Comparison of ENCODE assay signal across 8 mouse cellular contexts in the genomic region with DNA sequence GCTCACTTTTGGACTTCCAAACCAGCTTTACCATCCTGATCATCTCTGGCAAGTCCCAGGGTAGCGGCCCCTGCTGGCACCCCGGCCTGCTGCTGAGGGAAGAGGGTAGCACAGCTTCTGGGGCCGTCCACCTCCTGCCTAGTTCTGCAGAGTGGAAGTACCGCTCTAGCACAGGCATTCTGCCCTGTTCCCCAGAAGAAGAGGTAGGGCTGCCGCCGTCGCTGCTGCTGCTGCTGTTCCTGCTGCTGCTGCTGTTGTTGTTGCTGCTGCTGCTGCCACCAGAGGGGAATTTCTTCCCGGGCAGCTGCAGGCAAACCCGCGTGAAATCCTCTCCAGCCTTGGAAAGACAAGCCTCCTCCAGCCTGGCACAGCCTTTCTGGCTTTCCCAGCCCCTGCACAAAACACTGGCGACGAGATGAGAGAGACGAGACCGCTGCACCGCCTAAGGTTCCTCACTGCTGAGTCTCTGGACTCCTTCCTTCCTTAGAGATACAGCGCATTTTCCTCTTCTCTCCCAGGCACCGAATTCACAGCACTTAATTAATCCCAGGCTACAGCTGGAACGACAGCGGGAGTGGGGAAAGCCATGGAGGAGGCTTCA.
A peak's percentile ranks its signal among the peaks of the same experiment; 100 is the strongest.
DNase-seq lines count a peak whose midpoint lies in the region; ATAC-seq and TF ChIP-seq lines count a peak whose summit lies in the region.

No protein-coding gene starts in this region.

- H3K9me3 ChIP-seq in forebrain, embryonic 12.5 days = no peaks in the 10 kb centered on the region
- H3K9me3 ChIP-seq in liver, embryonic 16.5 days (replicated peaks; ENCODE audit: control insufficient read depth, low read length) = no peaks in the 10 kb centered on the region
- H3K9me3 ChIP-seq in neural tube, embryonic 11.5 days (ENCODE audit: control insufficient read depth, low read length) = no peaks in the 10 kb centered on the region

- H3K27me3 ChIP-seq in cerebellum, adult 2 months (ENCODE audit: control insufficient read depth, insufficient read depth, low read length) = no peaks in the 10 kb centered on the region
- H3K27me3 ChIP-seq in forebrain, embryonic 12.5 days = peaks cover 12% of the 10 kb centered on the region; the same call in 1 of the 2 replicates
- no peaks in the 10 kb centered on the region for H3K27me3 ChIP-seq in liver, embryonic 16.5 days (ENCODE audit: control insufficient read depth, insufficient read depth, low read depth, low read length)
- H3K27me3 ChIP-seq in neural tube, embryonic 11.5 days (ENCODE audit: control insufficient read depth, insufficient read depth, low read length) = no peaks in the 10 kb centered on the region

- peak in 1 of 2 experiments; percentile 11 for DNase-seq in cerebellum, adult 2 months
- no peak for DNase-seq in cerebellum, adult 9-10 months
- peak; percentile 56 to 65 for DNase-seq in heart, postnatal 36 days
- DNase-seq in layer of hippocampus, adult 18-20 months (ENCODE audit: low spot score in 2 of 2) = peak; percentile 27 to 48
- DNase-seq in neural tube, embryonic 11.5 days (ENCODE audit: low spot score) = peak; percentile 63
- DNase-seq in testis, postnatal 10 days (ENCODE audit: low spot score) = peak; percentile 54

- H3K4me1 ChIP-seq in cerebellum, adult 2 months (ENCODE audit: control insufficient read depth, insufficient read depth, low read length) = peaks cover 7% of the 10 kb centered on the region; the same call in 1 of the 2 replicates
- H3K4me1 ChIP-seq in forebrain, embryonic 12.5 days = peaks cover 21% of the 10 kb centered on the region
- H3K4me1 ChIP-seq in liver, embryonic 16.5 days (ENCODE audit: control insufficient read depth, low read depth, low read length) = no peaks in the 10 kb centered on the region; the same call in 1 of the 2 replicates
- 0 out of 2 replicates have a peak, but pooled peaks cover 3% of the 10 kb centered on the region for H3K4me1 ChIP-seq in neural tube, embryonic 11.5 days (ENCODE audit: control insufficient read depth, insufficient read depth, low read length)

- H3K27ac ChIP-seq in cerebellum, adult 2 months (ENCODE audit: insufficient read depth, low read length) = 0 out of 2 replicates have a peak overlapping the region, but pooled peaks have one; percentile 54
- H3K27ac ChIP-seq in forebrain, embryonic 12.5 days = peak overlapping the region; percentile 53
- 0 out of 2 replicates have a peak overlapping the region, but pooled peaks have one; percentile 1 for H3K27ac ChIP-seq in liver, embryonic 16.5 days (ENCODE audit: low read length)
- H3K27ac ChIP-seq in neural tube, embryonic 11.5 days (ENCODE audit: low read depth, low read length) = 0 out of 2 replicates have a peak overlapping the region, but pooled peaks have one; percentile 4

- TF ChIP-seq POLR2A in cerebellum, adult 2 months (IDR thresholded peaks at IDR 0.05; ENCODE audit: borderline replicate concordance, insufficient read depth, low read length) = no peak

- H3K36me3 ChIP-seq in forebrain, embryonic 12.5 days (replicated peaks) = no peaks in the 10 kb centered on the region
- no peaks in the 10 kb centered on the region for H3K36me3 ChIP-seq in liver, embryonic 16.5 days (ENCODE audit: control insufficient read depth, insufficient read depth)
- H3K36me3 ChIP-seq in neural tube, embryonic 11.5 days (ENCODE audit: control insufficient read depth, insufficient read depth, low read length) = no peaks in the 10 kb centered on the region

- WGBS in cerebellum, adult 2 months = 2% methylated on average over 19 of the region's 19 CpGs
- WGBS in forebrain, embryonic 12.5 days = under 1% methylated on average over 19 of the region's 19 CpGs
- 2% methylated on average over 19 of the region's 19 CpGs for WGBS in liver, embryonic 16.5 days (ENCODE audit: insufficient replicate concordance)
- WGBS in neural tube, embryonic 11.5 days = 1% methylated on average over 19 of the region's 19 CpGs

- peak overlapping the region; percentile 32 for H3K4me3 ChIP-seq in cerebellum, adult 2 months (replicated peaks; ENCODE audit: insufficient read depth, low read depth, low read length)
- peak overlapping the region; percentile 32 for H3K4me3 ChIP-seq in forebrain, embryonic 12.5 days (replicated peaks)
- peak overlapping the region; percentile 24 for H3K4me3 ChIP-seq in liver, embryonic 16.5 days (ENCODE audit: low read depth, low read length)
- peak overlapping the region; percentile 34 for H3K4me3 ChIP-seq in neural tube, embryonic 11.5 days (ENCODE audit: low read depth, low read length)

- H3K4me2 ChIP-seq in forebrain, embryonic 12.5 days = peak overlapping the region; percentile 67
- H3K4me2 ChIP-seq in liver, embryonic 16.5 days (ENCODE audit: low read depth, low read length) = peak overlapping the region; percentile 38
- H3K4me2 ChIP-seq in neural tube, embryonic 11.5 days (ENCODE audit: low read depth) = peak overlapping the region; percentile 63

- intact Hi-C loops in heart, postnatal 36 days (cut with DNase I) = loop anchor here (2.0 to 5.0 kb wide), 2 partner anchors 39 to 61 kb away; no protein-coding TSS in a partner anchor

- no peak for TF ChIP-seq CTCF in cerebellum, adult 2 months (IDR thresholded peaks at IDR 0.05; ENCODE audit: borderline replicate concordance, insufficient read depth, low read depth, low read length)

- H3K9ac ChIP-seq in forebrain, embryonic 12.5 days = peak overlapping the region; percentile 44
- H3K9ac ChIP-seq in liver, embryonic 16.5 days (ENCODE audit: low read depth, low read length) = no peak overlapping the region; the same call in 1 of the 2 replicates
- peak overlapping the region; percentile 59 for H3K9ac ChIP-seq in neural tube, embryonic 11.5 days (ENCODE audit: low read length)

- ATAC-seq in forebrain, embryonic 12.5 days (ENCODE audit: low FRiP score) = peak; percentile 73
- no peak for ATAC-seq in liver, embryonic 16.5 days (ENCODE audit: low read depth)
- ATAC-seq in neural tube, embryonic 11.5 days (ENCODE audit: insufficient read depth, low FRiP score, low TSS enrichment) = peak; percentile 72; the same call in 1 of the 2 replicates

Comparison
In these comparisons a context has a peak if more than half of its experiments do, and no peak if none do; other contexts are left out.
1. H3K27ac ChIP-seq: peak in every context shown above with its lines; median percentile 54 in cerebellum, adult 2 months; 53 in forebrain, embryonic 12.5 days; 4 in neural tube, embryonic 11.5 days; 1 in liver, embryonic 16.5 days.